7 mouse cellular contexts compared by ENCODE assay signal in the genomic region with DNA sequence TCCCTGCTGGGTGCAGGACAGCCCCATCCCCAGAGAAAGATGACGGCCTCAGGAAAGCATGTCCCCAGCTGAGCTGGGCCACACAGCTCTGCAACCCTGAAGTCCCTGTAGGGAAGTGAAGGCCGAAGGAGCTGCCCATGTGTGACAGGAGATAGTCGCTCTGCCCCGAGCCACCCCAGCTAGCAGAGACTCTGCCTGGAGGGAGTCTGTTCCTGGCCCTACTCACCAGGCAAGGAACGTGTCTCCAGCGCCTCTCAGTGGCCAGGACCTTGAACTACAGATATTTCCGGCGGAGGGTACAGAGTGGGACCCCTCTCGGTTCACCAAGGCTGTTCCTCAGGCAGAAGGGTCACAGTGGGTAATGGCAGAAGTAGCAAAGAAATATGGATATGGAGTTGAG. TPM values are rescaled to one million over a fixed set of nuclear protein-coding genes. Genes with fewer than 3 reads are reported as not detected.
DNase-seq lines count a peak whose midpoint lies in the region; ATAC-seq and TF ChIP-seq lines count a peak whose summit lies in the region.

No protein-coding gene starts in this region.

- peaks cover 2 to 19% of the 10 kb centered on the region in 2 experiments; a peak in 3 of 4 replicates for H3K4me1 ChIP-seq in MEL (ENCODE audit: control insufficient read depth in 1 of 2, insufficient read depth in 2 of 2, low read length in 2 of 2)
- H3K4me1 ChIP-seq in heart, postnatal 0 days (ENCODE audit: control insufficient read depth, insufficient read depth) = no peaks in the 10 kb centered on the region
- no peaks in the 10 kb centered on the region; the same call in 1 of the 2 replicates for H3K4me1 ChIP-seq in spleen, adult 2 months (ENCODE audit: control insufficient read depth, insufficient read depth, insufficient read length)

- DNase-seq in CD4-positive, CD25-positive, alpha-beta regulatory T cell, adult 2 months (ENCODE audit: low read depth, low spot score) = peak; percentile 76
- DNase-seq in MEL (ENCODE audit: low read depth, low spot score) = peak; percentile 60
- peak; percentile 40 for DNase-seq in heart, postnatal 0 days (ENCODE audit: low spot score)
- DNase-seq in layer of hippocampus, adult 8-10 months (ENCODE audit: low spot score in 2 of 2) = peak; percentile 35 to 40
- peak; percentile 77 for DNase-seq in lung, postnatal 25 days (ENCODE audit: low spot score)
- peak in 1 of 2 experiments; percentile 54 for DNase-seq in spleen, adult 2 months (ENCODE audit: low read depth in 1 of 2, low spot score in 2 of 2)

- peak; percentile 84 to 94 (median 91) for TF ChIP-seq CTCF in MEL (IDR thresholded peaks at IDR 0.05 in 2 of 3, conservative IDR thresholded peaks at IDR 0.05 in 1 of 3; ENCODE audit: control insufficient read depth in 1 of 3, insufficient read depth in 1 of 3, low read depth in 2 of 3, low read length in 3 of 3, poor library complexity in 1 of 3, severe bottlenecking in 1 of 3)
- peak; percentile 88 for TF ChIP-seq CTCF in heart, postnatal 0 days (IDR thresholded peaks at IDR 0.05; ENCODE audit: low read depth)
- TF ChIP-seq CTCF in spleen, adult 2 months (IDR thresholded peaks at IDR 0.05; ENCODE audit: extremely low read depth, insufficient read depth, insufficient read length, insufficient replicate concordance) = peak; percentile 79; the same call in 1 of the 2 replicates

- TF ChIP-seq RAD21 in MEL (IDR thresholded peaks at IDR 0.05; ENCODE audit: low read depth, low read length) = peak; percentile 93

- H3K79me2 ChIP-seq in MEL (ENCODE audit: control insufficient read depth, insufficient read depth, low read length, poor library complexity) = no peaks in the 10 kb centered on the region

- no peak for TF ChIP-seq POLR2A in MEL (IDR thresholded peaks at IDR 0.05; ENCODE audit: control insufficient read depth in 1 of 2, insufficient read depth in 1 of 2, low read depth in 1 of 2, low read length in 2 of 2, poor library complexity in 1 of 2)
- no peak for TF ChIP-seq POLR2A in spleen, adult 2 months (IDR thresholded peaks at IDR 0.05; ENCODE audit: low read depth, low read length)

- 10% methylated on average over 9 of the region's 9 CpGs for WGBS in heart, postnatal 0 days
- WGBS in spleen, adult 2 months = 11% methylated on average over 9 of the region's 9 CpGs

- no peak overlapping the region for H3K27ac ChIP-seq in MEL (ENCODE audit: control insufficient read depth, low read depth, low read length)
- no peak overlapping the region for H3K27ac ChIP-seq in heart, postnatal 0 days (ENCODE audit: low read depth)
- H3K27ac ChIP-seq in spleen, adult 2 months (ENCODE audit: insufficient read depth, low read length) = no peak overlapping the region

- no peak overlapping the region for H3K9ac ChIP-seq in MEL (ENCODE audit: control insufficient read depth, low read depth, low read length, poor library complexity, severe bottlenecking)
- no peak overlapping the region for H3K9ac ChIP-seq in heart, postnatal 0 days (replicated peaks; ENCODE audit: low read depth, low read length)

- no peak overlapping the region for H3K4me3 ChIP-seq in MEL (ENCODE audit: control insufficient read depth in 1 of 2, insufficient read depth in 1 of 2, low read depth in 2 of 2, low read length in 2 of 2)
- no peak overlapping the region for H3K4me3 ChIP-seq in heart, postnatal 0 days (ENCODE audit: low read depth, low read length)
- no peak overlapping the region for H3K4me3 ChIP-seq in spleen, adult 2 months (ENCODE audit: extremely low read depth, insufficient read depth, insufficient read length)

- no peak overlapping the region for H3K4me2 ChIP-seq in heart, postnatal 0 days (ENCODE audit: low read depth, low read length)

- ATAC-seq in common myeloid progenitor, adult 5-6 weeks (replicated peaks; ENCODE audit: low read depth, poor library complexity, severe bottlenecking) = peak; percentile 73
- peak; percentile 50 for ATAC-seq in heart, postnatal 0 days (ENCODE audit: insufficient read depth, low read depth)

- peaks cover 0 to 4% of the 10 kb centered on the region in 2 experiments; a peak in 1 of 4 replicates for H3K27me3 ChIP-seq in MEL (ENCODE audit: control insufficient read depth in 1 of 2, insufficient read depth in 2 of 2, low read length in 2 of 2)
- peaks cover 10% of the 10 kb centered on the region; the same call in 1 of the 2 replicates for H3K27me3 ChIP-seq in heart, postnatal 0 days (ENCODE audit: control insufficient read depth, insufficient read depth, low read length)
- H3K27me3 ChIP-seq in spleen, adult 2 months (ENCODE audit: control insufficient read depth, insufficient read depth, low read length) = no peaks in the 10 kb centered on the region

- TF ChIP-seq EP300 in MEL (IDR thresholded peaks at IDR 0.05; ENCODE audit: low read depth in 1 of 2, low read length in 2 of 2) = no peak
- no peak for TF ChIP-seq EP300 in heart, postnatal 0 days (IDR thresholded peaks at IDR 0.05; ENCODE audit: low read depth)

- H3K36me3 ChIP-seq in MEL (ENCODE audit: control insufficient read depth in 1 of 2, insufficient read depth in 2 of 2, low read length in 2 of 2) = peaks cover 0 to 3% of the 10 kb centered on the region in 2 experiments; a peak in 2 of 4 replicates
- H3K36me3 ChIP-seq in heart, postnatal 0 days (replicated peaks; ENCODE audit: control insufficient read depth, insufficient read depth, low read length) = no peaks in the 10 kb centered on the region
- H3K36me3 ChIP-seq in spleen, adult 2 months (ENCODE audit: control insufficient read depth, insufficient read depth, low read length) = no peaks in the 10 kb centered on the region

- no peaks in the 10 kb centered on the region for H3K9me3 ChIP-seq in MEL (replicated peaks; ENCODE audit: insufficient read depth, low read length)
- H3K9me3 ChIP-seq in heart, postnatal 0 days (replicated peaks; ENCODE audit: control insufficient read depth, low read length) = no peaks in the 10 kb centered on the region

TF ChIP-seq in MEL, 35 proteins besides CTCF, POLR2A, EP300 and RAD21:
- TF ChIP-seq CHD2 (IDR thresholded peaks at IDR 0.05; ENCODE audit: low read length) = no peak
- TF ChIP-seq BHLHE40 (IDR thresholded peaks at IDR 0.05; ENCODE audit: borderline replicate concordance, low read depth, low read length) = no peak
- no peak for TF ChIP-seq ZNF384 (IDR thresholded peaks at IDR 0.05; ENCODE audit: low read depth, low read length)
- TF ChIP-seq ZC3H11A (IDR thresholded peaks at IDR 0.05; ENCODE audit: low read depth, low read length) = peak; percentile 94
- TF ChIP-seq UBTF (IDR thresholded peaks at IDR 0.05; ENCODE audit: borderline replicate concordance, insufficient read depth, low read depth, low read length) = no peak
- TF ChIP-seq SMC3 (IDR thresholded peaks at IDR 0.05; ENCODE audit: low read depth, low read length) = peak; percentile 91
- TF ChIP-seq MAZ (IDR thresholded peaks at IDR 0.05; ENCODE audit: low read depth, low read length) = peak; percentile 70; the same call in 1 of the 2 replicates
- no peak for TF ChIP-seq ZKSCAN1 (IDR thresholded peaks at IDR 0.05; ENCODE audit: low read depth, low read length)
- TF ChIP-seq SIN3A (IDR thresholded peaks at IDR 0.05; ENCODE audit: low read length) = 0 out of 2 replicates have a peak, but pooled peaks have one; percentile 37

RNA-seq across cellular contexts. Expression of gene Ptpn1, which starts 39.9 kb away (rescaled TPM):
- 55.3 and 55.9 TPM in 2 replicates for total RNA-seq in MEL (2012; rRNA removed)
- polyA plus RNA-seq in MEL (2012; ENCODE audit: insufficient read depth in 1 of 2, insufficient read length in 2 of 2, low read depth in 1 of 2, low replicate concordance in 2 of 2, missing spikeins in 1 of 2) = 10 to 100 TPM in 1 of 2 experiments, not detected in 1; 62.9 TPM
- 33.2 and 63.6 TPM in 2 replicates for total RNA-seq in common myeloid progenitor, adult 5-6 weeks (2017)
- total RNA-seq in heart, postnatal 0 days (2014; rRNA removed; ENCODE audit: low replicate concordance) = 22.0 and 28.8 TPM in 2 replicates
- 36.5 and 37.9 TPM in 2 replicates for polyA plus RNA-seq in heart, postnatal 0 days (2015; fragmentation: Nextera tagmentation; extraction: Ambion mirVana)
- 10 to 100 TPM; 56.2 to 59.7 (median 58.3) TPM for total RNA-seq in layer of hippocampus, adult 8-10 months (2022)
- polyA plus RNA-seq in spleen, adult 2 months (2012; rRNA removed) = 83.8 and 110 TPM in 2 replicates
